Mouse (Mus musculus) B cell, adult 2 months (primary cell): ENCODE measurements around the gene C1qtnf1.
"Not testable (repeated sequence)": the region's sequence is repeated elsewhere in the genome, so short reads cannot be mapped to it uniquely, and the experiment has no call there.

Experiments used
- DNase-seq, 2 experiments: peaks; one replicate each; pipeline ENCODE4 v3.0.0; 2022

C1qtnf1 gene

GRCm38 (mm10) chr11:118427986-118428385 lies at the start of gene C1qtnf1:
TSS of gene C1qtnf1 (plus strand) at chr11:118428203.
- no peak for DNase-seq

DNA sequence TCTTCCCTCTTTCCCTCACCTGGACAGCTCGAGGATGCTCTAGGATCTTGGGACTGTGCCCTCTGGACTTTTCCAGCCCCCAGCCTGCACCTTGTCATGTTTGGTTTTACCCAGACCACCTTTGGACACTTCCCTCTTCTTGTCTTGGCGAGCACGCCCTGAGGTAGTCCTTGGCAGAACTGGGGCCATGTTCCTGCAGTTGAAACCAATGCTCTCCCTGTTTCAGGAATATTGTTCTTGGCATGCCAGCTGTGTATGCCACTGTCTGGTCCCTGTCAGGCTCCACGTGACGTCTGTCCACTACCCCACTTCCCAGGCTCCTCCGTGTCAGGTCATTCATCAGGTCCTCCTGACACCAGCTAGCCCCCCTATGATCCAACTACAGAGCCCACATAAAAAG lies 49.3 kb upstream of the C1qtnf1 start:
- no peak for DNase-seq

GRCm38 (mm10) chr11:118379251-118380009 lies 48.6 kb upstream of the C1qtnf1 start:
- peak; percentile 80 for DNase-seq

DNA sequence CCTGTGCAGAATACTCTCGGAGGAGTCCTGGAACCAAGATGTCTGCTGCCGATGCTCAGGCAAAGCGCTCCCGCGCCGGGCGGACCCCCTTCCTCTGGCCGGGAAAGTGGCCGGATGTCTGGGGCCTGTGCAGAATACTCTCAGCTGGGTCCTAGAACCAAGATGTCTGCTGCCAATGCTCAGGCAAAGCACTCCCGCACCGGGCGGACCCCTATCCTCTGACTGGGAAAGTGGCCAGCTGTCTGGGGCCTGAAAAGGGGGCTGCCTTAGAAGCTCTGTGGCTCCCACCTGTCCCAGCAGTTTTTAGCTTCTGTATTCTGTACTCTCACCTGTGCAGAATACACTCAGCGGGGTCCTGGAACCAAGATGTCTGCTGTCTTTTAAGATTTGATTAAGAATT lies 40.2 kb upstream of the C1qtnf1 start:
- DNase-seq: not testable (repeated sequence)

DNA sequence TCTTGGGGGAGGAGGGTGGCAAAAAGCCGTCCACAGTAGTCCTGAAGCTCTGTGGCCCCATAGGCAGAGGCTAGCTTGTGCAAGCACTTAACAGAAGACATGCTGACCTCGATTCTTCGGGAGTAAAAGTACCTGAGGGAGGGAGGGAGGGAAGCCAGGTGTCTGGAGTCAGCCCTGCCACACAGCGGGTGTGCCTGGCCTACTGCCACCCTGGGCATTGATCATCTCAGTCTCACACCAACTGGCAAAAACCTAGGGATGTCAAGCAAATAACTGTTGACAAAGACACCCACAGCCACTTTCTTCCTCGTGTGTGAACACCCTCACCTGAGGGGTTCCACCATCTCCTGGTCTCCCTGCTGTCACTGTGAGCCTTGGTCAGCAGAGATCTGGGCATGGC lies 34.0 kb upstream of the C1qtnf1 start:
- no peak for DNase-seq

DNA sequence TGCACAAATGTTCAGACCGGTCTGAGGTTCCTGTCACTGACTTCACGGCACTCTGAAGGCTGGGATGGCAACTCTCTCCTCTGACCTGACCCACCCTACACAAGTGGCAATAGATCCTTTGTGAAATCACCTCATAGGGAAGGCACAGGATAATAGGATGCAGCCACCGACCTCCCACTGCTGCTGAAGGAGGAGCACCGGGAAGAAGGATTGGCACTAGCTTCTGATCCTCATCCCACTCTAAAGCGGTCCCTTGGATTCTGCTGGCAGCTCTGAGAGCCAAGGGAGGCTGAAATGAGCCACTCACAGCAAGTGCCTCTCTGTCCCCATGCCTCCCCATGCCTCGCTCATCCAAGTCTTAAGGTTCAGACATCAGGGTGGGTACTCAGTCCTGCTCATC lies 33.5 kb upstream of the C1qtnf1 start:
- DNase-seq: no peak

DNA sequence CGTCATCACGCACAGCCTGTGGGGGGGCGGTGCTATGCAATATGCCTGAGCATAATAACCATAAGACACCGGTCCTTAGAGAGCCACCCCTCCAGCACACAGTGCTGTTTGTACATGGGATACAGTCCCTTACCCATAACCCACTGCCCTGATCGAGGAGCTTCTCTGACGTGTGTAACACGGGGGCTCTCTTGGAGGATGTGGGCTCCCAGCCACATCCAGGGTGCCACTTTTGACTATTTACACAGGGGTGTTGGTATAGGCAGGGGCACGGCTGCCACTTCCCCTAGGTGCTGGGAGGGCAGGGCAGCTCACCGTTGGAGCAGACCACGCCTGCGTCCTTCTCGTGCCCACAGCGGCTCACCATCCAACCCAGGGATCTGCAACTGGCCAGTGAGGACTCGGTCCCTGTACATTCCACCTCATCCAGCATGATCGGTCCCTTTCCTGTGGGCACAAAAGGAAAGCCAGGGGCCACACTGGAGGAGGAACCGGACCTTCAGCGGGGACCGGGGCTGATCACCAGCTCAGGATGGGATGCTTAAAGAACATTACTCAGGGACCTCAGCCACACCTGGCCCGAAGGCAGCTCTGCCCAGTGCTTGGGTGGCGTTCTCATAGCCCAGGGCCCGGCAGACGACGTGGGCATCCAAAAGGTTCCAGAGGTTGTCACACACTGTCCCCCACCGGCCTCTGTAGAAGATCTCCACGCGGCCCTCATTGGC lies 30.0 kb upstream of the C1qtnf1 start:
- DNase-seq: no peak

DNA sequence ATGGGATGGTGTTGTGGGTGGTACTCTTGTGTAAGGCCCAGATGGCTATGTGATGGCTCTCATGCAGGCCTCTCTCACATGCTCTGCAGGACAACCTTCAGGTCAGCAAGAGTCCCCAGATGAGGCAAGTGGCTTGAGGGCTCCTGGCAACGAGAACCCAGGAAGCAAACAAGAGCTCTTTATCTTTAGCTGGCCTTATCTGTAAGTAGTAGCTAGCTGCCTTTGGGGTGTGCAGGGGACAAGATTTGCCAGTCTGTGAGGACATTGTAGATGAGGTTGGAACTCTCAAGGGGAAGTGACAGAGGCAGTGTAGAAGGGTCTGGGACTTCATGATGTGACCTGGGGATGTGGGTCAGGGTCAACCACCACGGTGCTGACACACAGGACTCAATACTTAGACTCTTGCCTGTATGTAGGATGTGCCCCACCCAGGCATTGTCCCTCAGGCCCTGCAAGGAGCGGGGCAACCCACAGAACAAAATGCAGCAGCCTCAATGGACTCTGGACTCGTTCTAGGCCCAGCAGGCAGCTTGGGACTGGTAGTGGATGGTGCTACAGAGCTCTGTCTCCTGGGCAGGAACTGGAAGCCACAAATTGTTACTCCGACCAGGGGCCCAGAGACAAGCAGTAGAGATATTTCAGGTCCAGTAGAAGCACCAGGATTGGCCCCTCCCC lies 28.0 kb upstream of the C1qtnf1 start:
- no peak for DNase-seq

GRCm38 (mm10) chr11:118400566-118400936 lies 27.5 kb upstream of the C1qtnf1 start:
- no peak for DNase-seq

DNA sequence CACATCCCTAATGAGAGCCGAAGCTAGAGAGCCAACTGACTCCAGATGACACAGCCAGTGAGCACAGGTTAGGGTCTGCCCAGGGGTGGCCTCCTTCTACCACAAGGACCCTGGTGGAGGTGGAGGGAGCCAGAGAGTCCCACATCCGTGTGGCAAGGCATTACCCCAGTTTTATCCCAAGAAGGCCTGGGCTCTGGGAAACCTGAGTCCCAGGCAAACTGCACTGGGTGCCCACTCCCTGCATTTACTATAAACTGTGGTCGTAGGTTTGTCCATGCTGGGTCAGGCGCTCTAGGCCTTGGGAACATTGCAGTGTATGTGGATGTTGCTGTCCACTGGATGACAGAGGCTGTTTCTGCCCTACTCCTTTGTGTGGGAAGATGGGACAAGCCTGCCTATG lies 26.8 kb upstream of the C1qtnf1 start:
- DNase-seq: no peak

GRCm38 (mm10) chr11:118401760-118402280 lies 26.2 kb upstream of the C1qtnf1 start, which contains the start of gene Lgals3bp:
TSS of gene Lgals3bp (minus strand) at chr11:118402092.
- peak in 1 of 2 experiments; percentile 13 for DNase-seq

- no peak for DNase-seq
Observed at GRCm38 (mm10) chr11:118403183-118403582, 24.8 kb upstream of the C1qtnf1 start.

DNA sequence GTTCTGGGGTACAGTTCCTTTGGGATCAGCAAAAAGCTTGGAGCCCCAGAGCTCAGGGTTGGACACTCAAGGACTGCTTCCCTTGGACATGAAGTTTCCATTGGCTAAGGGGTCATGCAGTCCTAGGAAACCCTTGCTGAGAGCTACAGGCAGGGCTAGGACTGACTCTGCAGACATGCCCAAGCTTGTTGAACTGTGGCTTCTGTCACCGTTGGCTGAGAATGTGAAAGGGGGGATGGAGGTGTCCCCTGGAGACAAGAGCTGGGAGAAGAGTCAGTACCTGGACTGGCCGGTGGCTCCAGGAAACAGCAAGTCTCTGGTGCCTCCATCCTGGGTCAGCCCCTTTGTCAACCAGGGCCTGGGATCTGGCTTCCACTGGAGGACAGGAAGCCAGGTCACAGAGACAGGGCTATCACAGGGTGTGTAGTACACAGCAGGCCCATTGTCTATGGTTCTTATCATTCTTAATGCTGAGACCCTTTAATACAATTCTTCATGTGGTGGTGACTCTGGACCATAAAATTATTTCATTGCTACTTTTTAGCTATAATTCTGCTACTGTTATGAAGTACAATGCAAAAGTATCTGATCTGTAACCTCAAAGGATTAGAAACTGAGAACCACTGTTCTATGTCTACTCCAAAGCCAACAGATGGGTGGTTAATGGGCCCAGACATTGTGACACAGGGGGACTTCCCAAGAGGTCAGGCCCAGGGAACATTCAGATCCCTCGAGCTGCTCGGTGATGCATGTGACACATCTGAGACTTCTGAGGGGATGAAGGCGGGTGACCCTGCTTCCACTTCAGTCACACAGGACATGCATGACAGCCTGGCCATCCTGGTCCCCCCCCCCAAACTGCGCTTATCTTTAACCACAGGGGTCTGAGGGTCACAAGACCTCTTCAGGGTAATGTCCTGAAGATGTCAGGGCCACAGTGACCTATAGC lies 23.8 kb upstream of the C1qtnf1 start:
- peak; percentile 34 to 44 for DNase-seq

GRCm38 (mm10) chr11:118405311-118405710 lies 22.7 kb upstream of the C1qtnf1 start:
- DNase-seq: no peak

GRCm38 (mm10) chr11:118406521-118406920 lies 21.5 kb upstream of the C1qtnf1 start:
- no peak for DNase-seq

- DNase-seq: peak; percentile 69 to 74
Observed at GRCm38 (mm10) chr11:118407318-118407910, 20.6 kb upstream of the C1qtnf1 start.

GRCm38 (mm10) chr11:118408051-118408740 lies 19.8 kb upstream of the C1qtnf1 start:
- DNase-seq: no peak

DNA sequence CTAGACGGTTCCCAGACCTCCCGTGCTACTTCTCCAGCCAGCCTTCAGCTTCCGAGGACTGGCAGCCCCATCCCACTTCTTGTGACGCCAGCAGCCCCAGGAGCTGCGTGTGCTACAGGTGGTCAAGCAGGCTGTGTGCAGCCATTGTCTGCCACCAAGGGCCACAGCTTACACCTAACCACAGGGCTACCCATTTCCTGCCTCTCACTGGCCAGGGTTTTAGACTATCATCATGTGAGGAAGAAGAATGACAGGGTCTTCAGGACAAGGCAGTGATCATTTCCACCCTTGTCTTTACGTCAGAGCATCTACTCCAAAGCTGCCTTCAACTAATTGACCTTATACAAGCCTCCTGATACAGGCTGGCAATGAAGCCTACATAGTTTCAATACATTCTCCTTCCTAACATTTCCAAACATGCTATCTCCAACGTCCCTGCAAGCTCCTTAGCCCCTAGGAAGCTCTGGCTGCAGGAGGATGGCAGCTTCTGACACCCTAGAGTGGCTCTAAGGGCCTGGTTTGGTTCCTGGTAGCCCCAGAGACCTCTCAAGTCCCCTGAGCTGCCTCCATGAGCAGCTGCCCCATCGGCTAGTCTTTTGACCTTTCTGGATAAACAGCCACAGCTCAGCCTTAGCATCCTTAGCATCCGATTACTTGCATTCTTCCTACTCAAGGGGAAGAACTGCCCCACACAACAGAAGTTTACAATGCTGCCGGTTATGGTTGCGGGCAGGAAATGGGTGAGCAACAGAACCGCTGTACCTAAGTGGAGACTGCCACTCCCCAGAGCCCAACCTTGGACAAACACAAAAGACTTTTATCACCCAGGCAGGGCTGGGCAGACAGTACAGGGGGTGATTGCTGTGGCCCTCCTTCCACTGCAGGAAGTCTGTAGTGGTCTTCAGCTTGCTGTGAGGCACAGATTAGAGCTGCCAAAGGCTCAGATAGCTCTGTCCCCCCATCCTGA lies 18.6 kb upstream of the C1qtnf1 start:
- DNase-seq: no peak

GRCm38 (mm10) chr11:118410073-118410444 lies 17.9 kb upstream of the C1qtnf1 start:
- no peak for DNase-seq

DNA sequence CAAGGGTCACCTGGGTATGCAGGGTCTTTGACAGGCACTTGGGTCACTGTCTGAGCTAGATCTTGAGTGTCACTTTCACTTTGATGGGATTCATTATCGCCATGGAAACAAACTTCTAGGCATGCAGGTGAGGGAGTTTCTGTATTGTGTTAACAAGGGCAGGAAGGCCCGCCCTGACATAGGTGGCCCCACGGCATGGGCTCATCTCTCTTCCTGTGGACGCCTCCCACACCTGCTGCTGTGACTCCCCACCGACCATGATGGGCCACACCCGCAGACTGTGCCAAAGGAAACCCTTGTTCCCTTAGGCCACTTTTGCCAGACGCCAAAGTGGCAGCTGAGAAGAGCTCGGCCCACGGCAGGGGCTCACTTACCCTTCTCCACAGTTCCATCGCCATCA lies 17.5 kb upstream of the C1qtnf1 start:
- DNase-seq: no peak
